Mouse (Mus musculus): Measurements from ENCODE around the gene Btbd35f29.
"Not testable (repeated sequence)": the region's sequence is repeated elsewhere in the genome, so short reads cannot be mapped to it uniquely, and the experiment has no call there.

Gene Btbd35f29

DNA sequence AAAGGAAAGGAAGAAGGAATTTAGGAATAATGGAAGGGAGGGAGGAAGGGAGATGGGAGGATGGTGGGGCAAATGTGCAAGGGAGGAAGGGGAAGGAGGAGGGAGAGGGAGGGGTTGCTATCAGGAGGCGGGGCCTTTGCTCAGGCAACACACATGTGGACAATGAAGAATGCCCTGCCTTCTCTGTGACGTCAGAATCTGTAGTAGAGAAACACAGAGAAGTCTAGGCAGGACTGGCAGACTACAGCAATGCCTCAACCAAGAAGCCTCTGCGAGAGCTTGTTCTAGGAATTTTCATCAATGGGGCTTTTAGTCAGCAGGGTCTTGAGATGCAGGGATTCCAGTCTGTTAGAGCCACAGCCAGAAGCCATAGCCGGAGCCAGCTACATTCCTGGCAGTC lies at the start of gene Btbd35f29:
Gene Btbd35f29 (plus strand): TSS at position 301 of the 400 bp plus-strand sequence.
- DNase-seq, result not testable (repeated sequence)

DNA sequence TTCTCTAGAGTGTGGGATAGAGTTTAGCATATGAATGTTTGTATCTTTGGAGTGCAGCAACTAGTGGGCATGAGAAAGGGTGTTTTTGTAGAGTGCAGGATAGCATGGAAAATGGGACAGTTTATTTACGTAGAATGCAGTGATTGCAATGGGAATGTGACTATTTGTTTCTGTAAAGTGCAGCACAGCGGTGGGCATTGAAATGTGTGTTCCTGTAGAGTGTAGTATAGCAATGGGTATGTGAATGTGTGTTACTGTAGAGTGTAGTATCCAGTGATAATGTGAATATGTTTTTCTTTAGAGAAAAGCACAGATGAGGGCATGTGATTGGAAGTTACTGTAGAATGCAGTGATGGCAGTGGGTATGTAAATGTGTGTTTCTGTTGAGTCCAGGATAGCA lies 23.9 kb downstream of the Btbd35f29 start:
- DNase-seq, result not testable (repeated sequence)

DNA sequence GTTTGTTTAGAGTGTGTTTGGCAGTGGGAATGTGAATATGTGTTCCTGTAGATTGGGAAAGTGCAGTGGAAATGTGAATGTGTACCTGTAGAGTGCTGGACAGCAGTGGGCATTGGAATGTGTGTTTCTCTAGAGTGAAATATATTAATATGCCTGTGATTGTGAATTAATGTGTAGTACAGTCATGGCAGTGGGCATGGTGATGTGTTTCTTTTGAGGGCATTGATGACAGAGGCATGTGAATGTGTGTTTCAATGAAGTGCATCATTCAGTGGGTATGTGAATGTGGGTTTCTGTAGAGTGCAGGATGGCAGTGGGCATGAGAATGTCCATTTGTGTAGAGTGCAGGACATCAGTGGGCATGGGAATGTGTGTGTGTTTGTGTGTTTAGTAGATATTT lies 27.7 kb downstream of the Btbd35f29 start:
- not testable (repeated sequence) for DNase-seq

- not testable (repeated sequence) for DNase-seq
Observed at GRCm38 (mm10) chrX:31145835-31146234, 28.4 kb downstream of the Btbd35f29 start.

DNA sequence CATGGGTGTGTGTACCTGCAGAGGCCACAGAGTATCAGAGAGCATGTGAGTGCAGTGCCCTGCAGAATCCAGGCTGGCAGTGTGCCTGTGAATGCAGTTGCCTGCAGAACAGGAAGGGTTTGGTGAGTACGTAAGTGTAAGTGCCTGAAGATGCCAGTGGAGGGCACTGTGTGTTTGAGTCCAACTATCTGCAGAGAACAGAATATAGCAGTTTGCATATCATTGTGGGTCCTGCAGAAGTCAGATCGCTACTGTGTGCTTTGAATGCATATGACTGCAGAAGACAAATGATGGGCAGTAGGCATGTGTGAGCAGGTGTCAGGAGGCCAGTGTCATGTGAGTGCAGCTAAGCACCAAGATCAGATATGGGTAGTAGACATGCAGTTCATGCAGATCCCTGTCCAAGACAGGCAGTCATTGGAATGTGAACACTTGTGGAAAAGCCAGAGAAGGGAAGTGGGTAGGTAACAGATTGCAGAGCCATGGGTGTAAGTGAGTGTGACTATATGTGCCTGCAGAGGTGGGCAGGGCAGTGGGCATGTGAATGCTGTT lies 41.1 kb downstream of the Btbd35f29 start:
- not testable (repeated sequence) for DNase-seq

- not testable (repeated sequence) for DNase-seq
Observed at GRCm38 (mm10) chrX:31159450-31160322, 42.2 kb downstream of the Btbd35f29 start.

DNA sequence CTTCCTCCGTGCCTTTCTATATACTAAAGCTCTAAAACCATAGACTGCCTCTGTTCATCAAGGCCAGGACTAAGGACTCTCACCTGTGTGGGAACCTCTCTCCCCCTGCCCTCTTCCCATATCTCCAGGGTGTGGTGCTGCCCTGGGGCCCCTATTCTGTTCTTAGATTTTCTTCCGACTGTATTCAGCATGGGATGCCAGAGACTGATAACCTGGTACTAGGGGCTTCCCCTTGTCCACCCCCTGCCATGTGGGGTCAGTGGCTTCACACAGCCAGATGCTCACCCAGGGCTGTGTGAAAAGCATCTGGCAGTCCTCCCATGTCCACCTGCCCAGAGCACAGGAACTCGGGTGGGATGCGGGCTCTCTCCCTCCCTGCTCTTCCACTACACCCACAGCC lies 43.1 kb downstream of the Btbd35f29 start:
- peak in 1 of 2 experiments; percentile 15 for DNase-seq

DNA sequence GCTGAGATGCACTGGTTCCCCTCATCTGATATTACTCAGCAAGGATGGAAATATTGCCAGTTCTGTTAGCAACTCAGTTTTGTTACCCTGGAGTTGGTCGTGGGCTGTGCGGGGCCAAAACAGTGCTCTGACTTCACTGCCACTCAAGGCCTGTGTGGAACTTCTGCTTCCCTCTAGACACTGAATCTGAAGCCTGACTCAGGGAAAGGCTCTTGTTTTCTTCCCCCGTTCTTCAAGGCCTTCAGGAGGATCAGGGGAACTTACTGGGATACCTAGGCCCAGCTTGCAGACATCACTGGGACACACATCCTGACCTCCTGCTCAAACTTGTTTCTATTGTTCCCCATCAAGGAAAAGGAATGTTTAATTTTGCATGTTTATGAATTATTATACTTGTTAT lies 45.2 kb downstream of the Btbd35f29 start:
- DNase-seq, result not testable (repeated sequence)

GRCm38 (mm10) chrX:31165193-31165592 lies 47.7 kb downstream of the Btbd35f29 start:
- DNase-seq, result not testable (repeated sequence)
